Mouse (Mus musculus): Measurements from ENCODE around the gene Rgs8.

- TF ChIP-seq EP300 (IDR thresholded peaks at IDR 0.05; ENCODE audit: insufficient read depth, low read depth, low read length) (no peak), CTCF (IDR thresholded peaks at IDR 0.05; ENCODE audit: low read depth, low read length) (no peak), POLR2A (IDR thresholded peaks at IDR 0.05; ENCODE audit: insufficient read depth, low read length) (no peak)
These were observed 13.4 kb downstream of the Rgs8 start for GRCm38 (mm10) chr1:153666236-153666635.
